Mouse (Mus musculus) cerebellum, postnatal 25 days (tissue): ENCODE results near the gene Rbm8a2.
"Not testable (repeated sequence)": the region's sequence is repeated elsewhere in the genome, so short reads cannot be mapped to it uniquely, and the experiment has no call there.

ENCODE experiments used
- DNase-seq, 2 experiments: peaks; one replicate each; pipeline ENCODE4 v3.0.0; 2021; ENCODE audit warnings: mixed read lengths in 2 of 2

Rbm8a2 gene

DNA sequence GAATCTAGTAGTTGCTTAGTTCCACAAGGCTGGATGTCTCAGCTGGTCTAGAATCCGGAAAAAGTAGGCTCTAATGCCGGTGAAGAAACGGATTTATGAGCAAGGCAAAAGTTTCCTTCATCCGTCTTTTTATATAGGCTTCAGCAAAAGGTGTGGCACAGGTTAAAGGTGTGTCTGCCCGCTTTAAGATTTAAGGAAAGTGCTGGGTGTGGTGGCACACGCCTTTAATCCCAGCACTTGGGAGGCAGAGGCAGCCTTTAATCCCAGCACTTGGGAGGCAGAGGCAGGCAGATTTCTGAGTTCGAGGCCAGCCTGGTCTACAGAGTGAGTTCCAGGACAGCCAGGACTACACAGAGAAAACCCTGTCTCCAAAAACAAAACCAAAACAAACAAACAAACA lies at the start of gene Rbm8a2:
Gene Rbm8a2, minus strand, starts transcription at position 101 of the 400 bp plus-strand sequence.
- DNase-seq = not testable (repeated sequence)

DNA sequence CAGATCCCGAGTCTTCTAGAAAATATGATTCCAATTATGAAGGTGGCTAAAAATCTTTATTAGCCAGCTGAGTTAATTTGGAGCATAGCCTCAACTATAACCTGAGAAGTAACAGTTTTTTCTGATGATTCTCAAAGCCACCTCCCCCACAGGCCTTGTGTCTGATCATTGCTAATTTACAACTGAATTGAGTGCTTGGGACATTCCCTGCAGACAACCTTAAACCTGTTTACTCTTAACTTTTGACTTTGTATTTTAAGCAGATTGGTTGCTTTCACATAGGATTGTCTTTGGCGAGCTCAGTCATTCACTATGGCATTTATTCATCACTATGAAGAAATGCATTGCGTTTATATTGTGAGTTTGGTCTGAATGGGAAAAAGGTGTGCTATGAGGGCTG lies 49.5 kb upstream of the Rbm8a2 start:
- no peak for DNase-seq

DNA sequence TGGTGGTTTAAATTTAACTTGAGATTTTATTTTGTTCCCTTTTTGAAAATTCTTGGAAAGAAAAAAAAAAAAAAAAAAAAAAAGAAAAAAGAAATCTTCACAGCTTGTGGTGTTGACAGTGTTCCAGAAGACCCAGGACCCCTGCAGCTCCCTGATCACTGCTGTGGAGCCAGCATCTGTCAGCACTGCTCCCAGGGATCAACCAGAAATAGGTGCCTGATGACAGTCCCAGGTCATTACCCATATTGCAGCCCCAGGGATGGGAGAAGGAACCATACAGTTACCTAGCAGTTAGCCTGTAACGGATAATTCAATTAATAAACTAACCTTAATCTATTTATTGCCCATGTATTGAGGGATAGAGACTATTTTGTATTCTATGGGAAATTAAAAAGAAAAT lies 45.6 kb upstream of the Rbm8a2 start:
- peak; percentile 69 to 78 for DNase-seq

DNA sequence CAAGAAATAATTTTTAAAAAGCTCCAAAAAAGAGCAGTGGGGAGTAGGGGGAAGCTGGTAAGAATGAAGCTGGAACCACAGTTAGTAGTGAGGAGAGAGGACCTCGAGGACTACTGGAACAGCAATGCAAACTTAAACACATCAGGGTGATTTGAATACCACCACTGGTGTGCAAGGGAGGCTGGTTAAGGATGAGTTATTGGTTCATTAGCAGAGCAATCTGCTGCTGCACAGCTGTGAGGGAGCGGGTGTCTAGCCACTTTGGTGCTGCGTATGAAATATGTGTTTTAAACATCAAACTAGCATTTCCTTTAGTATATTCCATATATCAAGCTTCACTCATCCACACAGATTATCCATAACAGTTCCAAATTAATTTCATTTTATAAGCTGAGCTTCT lies 39.6 kb upstream of the Rbm8a2 start:
- DNase-seq = no peak

- DNase-seq = peak; percentile 65 to 67
Observed at GRCm38 (mm10) chr1:176016076-176016475, 37.2 kb upstream of the Rbm8a2 start.

DNA sequence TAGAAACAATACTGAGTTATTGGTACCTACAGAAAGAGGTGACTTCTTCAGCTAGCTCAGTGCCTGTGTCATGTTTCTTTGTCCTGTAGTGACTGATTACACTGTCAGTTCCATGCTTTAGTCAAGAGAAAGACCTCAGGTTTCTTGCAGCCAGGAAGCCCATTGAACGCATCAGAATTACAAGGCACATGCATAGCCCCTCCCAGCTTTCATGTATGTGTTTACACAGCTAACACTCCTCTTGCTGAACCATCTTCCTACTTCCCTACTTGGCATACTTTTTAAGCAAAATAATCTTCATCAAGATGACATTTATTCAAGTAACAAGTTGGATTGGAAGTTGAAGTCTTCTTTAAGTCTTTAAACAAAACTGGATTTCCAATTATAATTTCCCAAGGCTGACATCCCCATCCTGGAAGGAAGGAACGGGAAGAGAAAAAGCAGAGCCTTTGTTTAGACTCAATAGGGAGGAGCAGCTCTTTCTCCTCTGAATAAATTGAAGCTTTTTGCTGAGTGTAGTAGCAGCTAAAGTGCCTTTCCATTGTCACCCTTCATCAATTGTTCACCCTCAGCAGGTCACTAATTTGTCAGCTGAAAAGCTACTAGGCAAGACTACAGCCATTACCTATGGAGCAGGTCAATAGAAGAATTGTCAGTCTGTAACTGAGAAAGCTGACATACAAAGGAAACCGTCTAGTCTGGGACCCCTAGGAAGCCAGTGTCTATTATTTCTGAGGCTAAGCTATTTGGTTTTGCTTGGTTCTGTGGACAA lies 34.8 kb upstream of the Rbm8a2 start:
- DNase-seq = no peak

- no peak for DNase-seq
Observed at GRCm38 (mm10) chr1:176011535-176011934, 32.6 kb upstream of the Rbm8a2 start.

- peak; percentile 34 to 64 for DNase-seq
Observed at GRCm38 (mm10) chr1:176011072-176011471, 32.2 kb upstream of the Rbm8a2 start.

GRCm38 (mm10) chr1:176008411-176008810 lies 29.5 kb upstream of the Rbm8a2 start:
- DNase-seq = peak in 1 of 2 experiments; percentile 10

DNA sequence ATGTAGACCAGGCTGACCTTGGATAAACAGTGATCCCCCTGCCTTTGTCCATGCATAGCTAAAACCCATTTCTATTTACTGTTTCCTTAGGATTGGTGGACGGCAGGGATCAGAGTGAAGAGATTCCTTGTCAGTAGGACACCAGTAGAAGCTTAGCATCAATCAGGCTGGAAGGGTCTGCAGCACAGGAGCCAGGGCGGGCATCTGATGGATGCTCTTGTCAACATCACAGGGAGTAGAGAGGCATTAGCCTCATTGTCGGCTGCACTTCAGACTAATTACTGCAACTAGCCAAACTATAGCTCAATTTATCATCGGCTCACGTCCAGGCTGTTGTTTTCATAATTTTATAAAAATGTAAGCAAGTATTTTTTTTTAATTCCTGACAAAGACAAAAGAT lies 21.7 kb upstream of the Rbm8a2 start:
- DNase-seq = no peak

GRCm38 (mm10) chr1:175997076-175997651 lies 18.2 kb upstream of the Rbm8a2 start:
- DNase-seq = peak in 1 of 2 experiments; percentile 43

- DNase-seq = no peak
Observed at GRCm38 (mm10) chr1:175988912-175989311, 10.0 kb upstream of the Rbm8a2 start.

- peak; percentile 45 to 47 for DNase-seq
Observed at GRCm38 (mm10) chr1:175988448-175988847, 9.5 kb upstream of the Rbm8a2 start.

GRCm38 (mm10) chr1:175970710-175971109 lies 8.2 kb downstream of the Rbm8a2 start:
- peak; percentile 45 to 68 for DNase-seq

- DNase-seq = peak; percentile 78 to 86
Observed at GRCm38 (mm10) chr1:175967004-175967745, 11.7 kb downstream of the Rbm8a2 start.

- peak in 1 of 2 experiments; percentile 37 for DNase-seq
Observed at GRCm38 (mm10) chr1:175961786-175962185, 17.1 kb downstream of the Rbm8a2 start.

- peak in 1 of 2 experiments; percentile 15 for DNase-seq
Observed at GRCm38 (mm10) chr1:175950851-175951250, 28.1 kb downstream of the Rbm8a2 start.

DNA sequence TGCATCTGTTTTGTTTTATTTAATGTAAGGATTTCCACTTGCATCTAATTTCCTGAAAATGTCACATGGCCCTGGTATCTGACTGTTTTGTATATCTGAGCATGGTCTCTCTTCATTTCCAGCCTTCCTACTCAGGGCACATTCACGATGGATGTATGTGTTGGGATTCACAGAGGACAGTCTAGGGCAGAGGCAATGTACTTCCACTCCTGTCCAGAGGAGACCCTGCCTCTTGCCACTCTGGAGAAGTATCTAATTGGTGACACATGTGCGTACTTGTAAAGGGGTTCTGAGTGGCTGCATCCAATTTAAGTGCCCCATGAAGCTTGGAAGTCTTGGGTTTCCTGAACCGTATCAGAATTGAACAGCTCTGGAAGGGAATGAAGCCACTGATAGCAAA lies 28.5 kb downstream of the Rbm8a2 start:
- no peak for DNase-seq

GRCm38 (mm10) chr1:175946718-175947315 lies 32.1 kb downstream of the Rbm8a2 start:
- no peak for DNase-seq

DNA sequence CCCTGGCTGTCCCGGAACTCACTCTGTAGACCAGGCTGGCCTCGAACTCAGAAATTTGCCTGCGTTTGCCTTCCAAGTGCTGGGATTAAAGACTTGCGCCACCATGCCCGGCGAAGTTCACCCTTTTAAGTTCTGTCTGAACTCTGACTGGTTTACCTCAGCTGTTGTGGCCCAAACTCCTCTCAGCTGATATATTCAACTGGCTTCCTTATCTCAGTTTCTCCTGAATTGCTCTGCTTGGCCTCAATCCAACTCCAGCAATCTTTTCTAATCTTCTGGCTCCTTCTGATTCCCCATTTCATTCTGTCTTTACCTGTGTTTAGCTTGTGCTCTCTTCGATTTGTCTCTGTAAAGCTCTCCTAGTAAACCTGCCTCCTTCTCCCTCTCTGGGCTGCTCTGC lies 35.7 kb downstream of the Rbm8a2 start:
- DNase-seq = no peak

- no peak for DNase-seq
Observed at GRCm38 (mm10) chr1:175938731-175939130, 40.2 kb downstream of the Rbm8a2 start.

DNA sequence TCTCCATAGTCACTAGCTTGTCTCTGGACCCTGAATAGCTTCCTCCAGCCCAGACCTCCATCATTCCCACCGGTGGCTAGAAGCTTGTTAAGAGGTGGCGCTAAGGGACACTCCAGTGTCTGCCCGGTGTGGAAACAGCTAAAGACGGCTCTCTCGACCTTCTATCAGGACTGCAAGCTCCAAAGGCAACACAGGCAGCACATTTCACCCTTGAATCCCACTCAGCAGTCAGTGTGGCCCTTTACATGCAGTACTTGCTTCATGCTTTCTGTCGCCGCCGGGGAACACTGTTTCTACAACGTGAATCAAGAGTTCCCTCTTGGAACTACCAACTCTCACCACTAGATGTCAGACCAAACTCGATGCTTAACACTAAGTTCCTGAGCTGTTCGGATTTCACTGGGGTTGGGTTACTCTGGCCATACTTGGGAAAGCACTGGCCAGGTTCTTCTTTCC lies 42.6 kb downstream of the Rbm8a2 start:
- DNase-seq = peak; percentile 73 to 86

- no peak for DNase-seq
Observed at GRCm38 (mm10) chr1:175931391-175931790, 47.5 kb downstream of the Rbm8a2 start.
